Mouse (Mus musculus): Measurements from ENCODE around the gene Vmn1r44. TPM values are rescaled to one million over a fixed set of nuclear protein-coding genes. Genes with fewer than 3 reads are reported as not detected.

The Vmn1r44 gene
- polyA plus RNA-seq (2014; fragmentation: Illumina TruSeq; extraction: RNeasy Lipid Tissue Mini Kit (QIAGEN cat#74804); ENCODE audit: insufficient read depth, low read depth, low replicate concordance), result not detected

GRCm38 (mm10) chr6:89883360-89883759 lies at the start of gene Vmn1r44:
Gene Vmn1r44, plus strand, starts transcription at chr6:89883660.

GRCm38 (mm10) chr6:89876313-89876712 lies 7.1 kb upstream of the Vmn1r44 start, which contains the start of the genes Vmn1r42 and Vmn1r43:
Gene Vmn1r42, minus strand, starts transcription at chr6:89876413.
Gene Vmn1r43, minus strand, starts transcription at chr6:89876413.

GRCm38 (mm10) chr6:89940498-89940897 lies 57.0 kb downstream of the Vmn1r44 start, which contains the start of gene Vmn1r45:
Gene Vmn1r45, minus strand, starts transcription at chr6:89940598.

Other genes starting within 250 kb of the Vmn1r44 start
- 9.0 TPM for gene Txnrd3, start 239.7 kb upstream of the Vmn1r44 start, polyA plus RNA-seq (2014; fragmentation: Illumina TruSeq; extraction: RNeasy Lipid Tissue Mini Kit (QIAGEN cat#74804); ENCODE audit: insufficient read depth, low read depth, low replicate concordance)
- not detected for gene Vmn1r40, start 176.1 kb upstream of the Vmn1r44 start, polyA plus RNA-seq (2014; fragmentation: Illumina TruSeq; extraction: RNeasy Lipid Tissue Mini Kit (QIAGEN cat#74804); ENCODE audit: insufficient read depth, low read depth, low replicate concordance)
- gene Vmn1r41, start 142.9 kb upstream of the Vmn1r44 start, polyA plus RNA-seq (2014; fragmentation: Illumina TruSeq; extraction: RNeasy Lipid Tissue Mini Kit (QIAGEN cat#74804); ENCODE audit: insufficient read depth, low read depth, low replicate concordance), result not detected
- not detected for gene Vmn1r42, start 7.2 kb upstream of the Vmn1r44 start, polyA plus RNA-seq (2014; fragmentation: Illumina TruSeq; extraction: RNeasy Lipid Tissue Mini Kit (QIAGEN cat#74804); ENCODE audit: insufficient read depth, low read depth, low replicate concordance)
- gene Vmn1r43, start 7.2 kb upstream of the Vmn1r44 start, polyA plus RNA-seq (2014; fragmentation: Illumina TruSeq; extraction: RNeasy Lipid Tissue Mini Kit (QIAGEN cat#74804); ENCODE audit: insufficient read depth, low read depth, low replicate concordance), result not detected
- gene Vmn1r45, start 56.9 kb downstream of the Vmn1r44 start, polyA plus RNA-seq (2014; fragmentation: Illumina TruSeq; extraction: RNeasy Lipid Tissue Mini Kit (QIAGEN cat#74804); ENCODE audit: insufficient read depth, low read depth, low replicate concordance), result not detected
- not detected for gene Vmn1r46, start 85.7 kb downstream of the Vmn1r44 start, polyA plus RNA-seq (2014; fragmentation: Illumina TruSeq; extraction: RNeasy Lipid Tissue Mini Kit (QIAGEN cat#74804); ENCODE audit: insufficient read depth, low read depth, low replicate concordance)
- not detected for gene Vmn1r47, start 132.5 kb downstream of the Vmn1r44 start, polyA plus RNA-seq (2014; fragmentation: Illumina TruSeq; extraction: RNeasy Lipid Tissue Mini Kit (QIAGEN cat#74804); ENCODE audit: insufficient read depth, low read depth, low replicate concordance)
- not detected for gene Vmn1r48, start 153.2 kb downstream of the Vmn1r44 start, polyA plus RNA-seq (2014; fragmentation: Illumina TruSeq; extraction: RNeasy Lipid Tissue Mini Kit (QIAGEN cat#74804); ENCODE audit: insufficient read depth, low read depth, low replicate concordance)
- gene Vmn1r49, start 194.8 kb downstream of the Vmn1r44 start, polyA plus RNA-seq (2014; fragmentation: Illumina TruSeq; extraction: RNeasy Lipid Tissue Mini Kit (QIAGEN cat#74804); ENCODE audit: insufficient read depth, low read depth, low replicate concordance), result not detected
- not detected for gene Vmn1r50, start 217.8 kb downstream of the Vmn1r44 start, polyA plus RNA-seq (2014; fragmentation: Illumina TruSeq; extraction: RNeasy Lipid Tissue Mini Kit (QIAGEN cat#74804); ENCODE audit: insufficient read depth, low read depth, low replicate concordance)
- not detected for gene Vmn1r51, start 238.9 kb downstream of the Vmn1r44 start, polyA plus RNA-seq (2014; fragmentation: Illumina TruSeq; extraction: RNeasy Lipid Tissue Mini Kit (QIAGEN cat#74804); ENCODE audit: insufficient read depth, low read depth, low replicate concordance)

Measured in lung, adult 10 weeks (tissue).